Mouse (Mus musculus) neural tube, embryonic 11.5 days (tissue): ENCODE measurements around the gene Olfr155. TPM values are rescaled to one million over a fixed set of nuclear protein-coding genes. Genes with fewer than 3 reads are reported as not detected.

ENCODE experiments used
- ATAC-seq: fragments of 200-750 bp; cut with Nextera tagmentation; 2 replicates; pipeline ENCODE4 v1.8.0; 2017; ENCODE audit warnings: moderate number of reproducible peaks, mild to moderate bottlenecking, moderate TSS enrichment, moderate library complexity; ENCODE audit not compliant: insufficient read depth, low FRiP score, low TSS enrichment
- DNase-seq: peaks from one replicate; pipeline ENCODE4 v3.0.0-alpha.2; 2015; ENCODE audit warnings: low spot score
- H3K27ac ChIP-seq: fragments of 300-500 bp; sonication (generic); 2 replicates; pipeline ENCODE4 v1.5.1; 2014; ENCODE audit warnings: low read depth, mild to moderate bottlenecking, low read length
- H3K27me3 ChIP-seq: fragments of 300-500 bp; sonication (generic); 2 replicates; pipeline ENCODE4 v1.6.1; 2014; ENCODE audit warnings: mild to moderate bottlenecking, low read length, mixed read lengths; ENCODE audit not compliant: control insufficient read depth, insufficient read depth
- H3K36me3 ChIP-seq: fragments of 300-500 bp; sonication (generic); 2 replicates; pipeline ENCODE4 v1.6.1; 2014; ENCODE audit warnings: mild to moderate bottlenecking, low read length, moderate library complexity, mixed read lengths; ENCODE audit not compliant: control insufficient read depth, insufficient read depth
- H3K4me1 ChIP-seq: fragments of 300-500 bp; sonication (generic); 2 replicates; pipeline ENCODE4 v1.6.1; 2014; ENCODE audit warnings: low read length, mixed read lengths; ENCODE audit not compliant: control insufficient read depth, insufficient read depth
- H3K4me2 ChIP-seq: fragments of 300-500 bp; sonication (generic); 2 replicates; pipeline ENCODE4 v1.6.1; 2014; ENCODE audit warnings: low read depth, mild to moderate bottlenecking, moderate library complexity
- H3K4me3 ChIP-seq: fragments of 300-500 bp; sonication (generic); 2 replicates; pipeline ENCODE4 v1.5.1; 2014; ENCODE audit warnings: low read depth, low read length
- H3K9ac ChIP-seq: fragments of 300-500 bp; sonication (generic); 2 replicates; pipeline ENCODE4 v1.6.1; 2014; ENCODE audit warnings: mild to moderate bottlenecking, low read length
- H3K9me3 ChIP-seq: fragments of 300-500 bp; sonication (generic); 2 replicates; pipeline ENCODE4 v1.6.1; 2016; ENCODE audit warnings: low read length; ENCODE audit not compliant: control insufficient read depth
- WGBS: fragments of 180-500 bp; shearing (Covaris S2); extraction: QIAGEN DNeasy Blood & Tissue Kit; methylation state at CpG from one replicate; pipeline ENCODE4 v1.1.7; 2014; 5-methylcytosine and 5-hydroxymethylcytosine counted together
- polyA plus RNA-seq: library from polyadenylated mRNA; unstranded; fragments of >200 nt; fragmentation: Nextera tagmentation; extraction: Ambion mirVana; gene quantifications from 2 replicates; pipeline ENCODE4 v1.2.1, GENCODE M21; 2014

The Olfr155 gene
- polyA plus RNA-seq, 1 experiment from 2014 or later: not detected

DNA sequence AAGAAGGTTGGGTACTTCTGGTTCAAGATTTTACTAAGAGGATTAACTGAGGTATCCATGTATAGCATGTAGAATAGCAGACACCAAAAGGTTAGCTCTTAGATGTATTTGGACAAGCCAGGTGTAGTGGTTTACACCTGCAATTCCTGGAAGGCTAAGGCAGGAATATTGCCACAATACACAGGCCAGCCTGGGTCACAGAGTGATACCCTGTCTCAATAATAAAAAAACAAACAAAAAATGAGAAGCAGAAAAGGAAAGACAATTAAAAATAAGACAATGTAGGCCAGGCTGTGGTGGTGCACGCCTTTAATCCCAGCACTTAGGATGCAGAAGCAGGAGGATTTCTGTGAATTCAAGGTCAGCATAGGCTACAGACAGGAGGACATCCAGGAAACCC lies 25.9 kb downstream of the Olfr155 start:
- Histone ChIP-seq H3K36me3 (no peaks in the 10 kb centered on the region), H3K9ac (no peak overlapping the region), H3K4me1 (no peaks in the 10 kb centered on the region), H3K9me3 (no peaks in the 10 kb centered on the region), H3K27ac (no peak overlapping the region), H3K4me2 (no peak overlapping the region), H3K4me3 (no peak overlapping the region), H3K27me3 (no peaks in the 10 kb centered on the region)
- DNase-seq (no peak), ATAC-seq (no peak)
- WGBS: 95% methylated on average over 1 of the region's 1 CpGs

DNA sequence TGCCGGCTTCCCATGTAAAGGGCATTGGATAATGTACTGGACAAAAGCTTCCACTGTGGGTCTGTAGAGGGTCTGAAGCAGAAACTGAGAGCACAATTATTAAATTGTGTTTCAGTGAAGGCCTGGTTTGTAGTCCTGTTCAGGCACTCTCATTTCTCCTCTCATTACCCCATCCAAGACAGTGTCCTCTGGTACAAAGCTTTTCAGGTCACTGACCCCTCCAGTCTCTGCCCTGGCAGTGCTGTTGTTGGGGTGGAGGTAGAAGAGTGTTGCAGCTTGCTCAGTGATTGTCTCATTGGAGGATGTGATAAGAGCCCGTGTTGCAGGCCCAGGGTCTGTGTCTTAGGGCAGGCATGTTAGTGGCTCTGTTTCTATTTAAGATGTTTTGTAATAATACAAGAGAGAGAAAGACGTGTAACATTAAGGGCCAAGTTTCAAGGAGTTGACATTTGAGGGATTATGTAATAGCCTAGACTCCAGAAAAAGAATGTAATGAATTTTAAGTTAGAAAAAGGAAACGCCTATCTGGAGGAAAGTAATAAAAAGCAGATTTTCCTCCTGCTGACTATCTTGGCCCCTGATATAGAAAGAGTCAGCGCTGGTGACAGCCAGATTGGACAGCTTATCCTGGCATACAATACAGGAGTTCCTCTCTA lies 26.9 kb downstream of the Olfr155 start:
- Histone ChIP-seq H3K27me3 (no peaks in the 10 kb centered on the region), H3K4me3 (no peak overlapping the region), H3K9ac (no peak overlapping the region), H3K4me1 (no peaks in the 10 kb centered on the region), H3K4me2 (no peak overlapping the region), H3K27ac (no peak overlapping the region), H3K9me3 (no peaks in the 10 kb centered on the region), H3K36me3 (no peaks in the 10 kb centered on the region)
- ATAC-seq (no peak), DNase-seq (no peak)
- WGBS: 68% methylated on average over 5 of the region's 5 CpGs

DNA sequence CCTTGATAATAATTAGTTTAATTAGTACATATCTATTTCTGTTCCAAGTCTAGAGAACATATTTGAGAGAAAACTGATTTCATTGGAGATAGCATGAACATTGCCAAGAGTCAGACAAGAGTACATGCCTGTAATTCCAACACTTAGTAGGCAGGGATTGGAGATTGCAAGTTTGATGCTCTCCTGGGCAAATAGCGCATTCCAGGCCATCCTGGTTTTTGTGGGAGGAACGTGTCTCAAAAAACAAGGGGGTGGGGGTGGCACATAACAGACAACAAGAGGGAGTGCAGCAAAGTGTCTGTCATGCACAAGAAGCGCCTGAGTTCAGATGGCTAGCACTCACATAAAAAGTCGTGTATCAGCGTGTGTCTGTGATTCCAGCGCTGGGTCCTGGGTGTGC lies 28.2 kb downstream of the Olfr155 start:
- Histone ChIP-seq H3K27me3 (no peaks in the 10 kb centered on the region), H3K36me3 (no peaks in the 10 kb centered on the region), H3K4me3 (no peak overlapping the region), H3K27ac (no peak overlapping the region), H3K4me1 (no peaks in the 10 kb centered on the region), H3K9me3 (no peaks in the 10 kb centered on the region), H3K4me2 (no peak overlapping the region), H3K9ac (no peak overlapping the region)
- DNase-seq (no peak), ATAC-seq (no peak)
- WGBS: 85% methylated on average over 6 of the region's 6 CpGs

DNA sequence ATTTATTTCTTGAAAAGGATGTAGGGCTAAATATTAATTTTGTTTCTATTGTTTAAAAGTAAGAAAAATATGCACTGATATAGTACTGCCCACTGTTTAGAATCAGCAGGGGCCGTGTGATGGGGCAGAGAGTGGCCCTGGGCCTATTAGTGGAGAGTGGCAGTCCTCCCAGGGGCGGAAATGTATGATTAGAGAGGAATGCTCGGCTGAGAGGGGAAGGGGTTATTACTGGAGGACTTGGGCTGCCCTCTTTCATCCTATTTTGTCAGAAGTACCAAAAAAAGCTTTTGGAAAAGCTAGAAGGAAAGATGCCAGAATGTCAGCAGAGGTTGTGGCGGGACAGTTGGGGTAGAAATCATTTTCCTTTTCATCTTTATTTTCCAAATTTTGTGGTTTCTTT lies 32.8 kb downstream of the Olfr155 start:
- Histone ChIP-seq H3K4me1 (no peaks in the 10 kb centered on the region), H3K4me3 (no peak overlapping the region), H3K9me3 (no peaks in the 10 kb centered on the region), H3K27ac (no peak overlapping the region), H3K36me3 (no peaks in the 10 kb centered on the region), H3K4me2 (no peak overlapping the region), H3K27me3 (no peaks in the 10 kb centered on the region), H3K9ac (no peak overlapping the region)
- WGBS: 41% methylated on average over 4 of the region's 4 CpGs
- DNase-seq (no peak), ATAC-seq (no peak)

DNA sequence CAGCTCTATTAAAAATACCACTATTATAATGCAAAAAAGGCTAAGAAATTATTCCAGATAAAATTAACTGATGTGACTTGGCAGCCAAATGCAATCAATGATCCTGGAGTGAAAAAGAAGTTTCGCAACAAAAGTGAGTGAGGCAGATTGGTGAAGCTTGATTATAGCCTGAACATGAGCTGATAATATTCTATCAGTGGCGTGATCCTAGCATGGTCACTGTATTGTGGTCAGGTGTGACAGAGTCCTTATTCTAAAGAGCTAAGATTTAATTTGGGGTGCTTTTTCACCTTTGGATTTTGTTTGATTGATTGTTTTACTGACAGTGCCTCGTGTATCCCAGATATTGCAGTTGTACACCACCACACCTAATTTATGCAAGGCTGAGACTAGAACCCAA lies 39.9 kb downstream of the Olfr155 start:
- H3K9ac ChIP-seq: no peak overlapping the region
- ATAC-seq (no peak), DNase-seq (no peak)
- no peak overlapping the region for H3K4me2 ChIP-seq
- no peaks in the 10 kb centered on the region for H3K36me3 ChIP-seq
- 87% methylated on average over 3 of the region's 3 CpGs for WGBS
- H3K4me3 ChIP-seq: no peak overlapping the region
- H3K4me1 ChIP-seq: no peaks in the 10 kb centered on the region
- H3K27me3 ChIP-seq: no peaks in the 10 kb centered on the region
- no peaks in the 10 kb centered on the region for H3K9me3 ChIP-seq
- H3K27ac ChIP-seq: no peak overlapping the region

DNA sequence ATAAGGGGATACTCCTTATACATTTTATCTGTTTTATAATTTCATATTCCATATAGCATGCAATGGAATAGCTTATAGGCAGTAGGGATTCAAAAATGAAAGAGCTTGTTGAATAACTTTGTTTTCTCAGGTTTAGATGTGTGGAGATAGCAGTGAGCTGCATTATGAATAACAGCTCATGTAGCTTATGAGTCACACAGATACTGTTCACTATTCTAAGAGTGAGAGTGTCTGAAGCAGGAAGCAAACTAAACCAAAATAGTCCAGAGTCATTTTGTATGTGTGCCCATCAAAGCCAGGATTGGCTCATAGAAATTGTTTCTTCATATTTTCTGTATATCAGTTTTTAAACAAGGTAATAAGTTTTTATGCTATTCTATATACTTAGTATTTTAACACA lies 45.8 kb downstream of the Olfr155 start:
- H3K4me1 ChIP-seq: no peaks in the 10 kb centered on the region
- H3K27me3 ChIP-seq: no peaks in the 10 kb centered on the region
- H3K27ac ChIP-seq: no peak overlapping the region
- DNase-seq: no peak
- no peak overlapping the region for H3K9ac ChIP-seq
- 0 out of 2 replicates have a peak, but pooled peaks cover 3% of the 10 kb centered on the region for H3K36me3 ChIP-seq
- H3K9me3 ChIP-seq: no peaks in the 10 kb centered on the region
- H3K4me2 ChIP-seq: no peak overlapping the region
- H3K4me3 ChIP-seq: no peak overlapping the region
- no peak for ATAC-seq

DNA sequence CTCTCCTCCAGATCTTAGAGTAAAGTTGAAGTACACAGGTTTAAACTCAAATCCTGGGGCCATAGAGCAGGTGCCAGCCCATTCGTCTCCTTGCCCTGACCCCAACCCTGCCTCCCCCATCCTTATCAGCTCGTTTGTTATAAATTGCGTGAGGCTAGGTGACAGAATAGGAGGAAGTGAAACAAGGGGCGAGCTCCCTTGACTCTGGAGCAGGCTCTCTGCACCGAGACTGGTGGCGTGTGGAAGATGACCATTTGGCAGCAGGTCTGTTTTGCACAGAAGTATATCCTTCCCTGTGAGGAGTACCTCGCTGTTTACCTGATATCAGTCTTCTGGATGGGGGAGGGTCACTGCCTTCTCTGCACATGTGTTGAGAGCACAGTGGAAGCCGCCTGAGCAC lies 47.8 kb downstream of the Olfr155 start:
- Histone ChIP-seq H3K9me3 (no peaks in the 10 kb centered on the region), H3K4me3 (no peak overlapping the region), H3K9ac (no peak overlapping the region), H3K4me1 (no peaks in the 10 kb centered on the region), H3K36me3 (0 out of 2 replicates have a peak, but pooled peaks cover 3% of the 10 kb centered on the region), H3K4me2 (no peak overlapping the region), H3K27ac (no peak overlapping the region), H3K27me3 (no peaks in the 10 kb centered on the region)
- DNase-seq (no peak), ATAC-seq (no peak)
- WGBS: 71% methylated on average over 8 of the region's 8 CpGs

DNA sequence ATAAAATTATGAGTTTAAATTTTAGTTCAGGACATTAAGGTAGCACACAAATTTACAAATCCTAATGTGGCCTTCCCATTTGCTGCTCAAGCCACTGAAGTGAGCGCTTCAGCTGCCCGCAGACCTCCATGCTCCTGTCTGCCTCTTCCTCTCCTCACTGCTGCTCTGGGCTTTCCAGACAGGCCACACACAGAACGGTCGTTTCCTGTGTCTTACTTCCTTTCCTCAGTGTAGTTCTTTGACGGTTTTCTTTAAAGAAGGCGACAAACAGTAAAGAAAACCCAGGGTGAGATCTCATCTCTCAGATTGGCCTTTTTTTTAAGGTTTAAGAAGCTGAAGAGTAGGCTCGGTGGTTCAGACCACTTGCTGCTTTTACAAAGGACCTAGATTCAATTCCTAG lies 52.3 kb downstream of the Olfr155 start:
- Histone ChIP-seq H3K36me3 (no peaks in the 10 kb centered on the region; the same call in 1 of the 2 replicates), H3K4me3 (no peak overlapping the region), H3K4me1 (no peaks in the 10 kb centered on the region), H3K27ac (no peak overlapping the region), H3K9ac (no peak overlapping the region), H3K4me2 (no peak overlapping the region), H3K27me3 (no peaks in the 10 kb centered on the region), H3K9me3 (no peaks in the 10 kb centered on the region)
- DNase-seq: no peak
- ATAC-seq: no peak
- WGBS: 81% methylated on average over 7 of the region's 7 CpGs

DNA sequence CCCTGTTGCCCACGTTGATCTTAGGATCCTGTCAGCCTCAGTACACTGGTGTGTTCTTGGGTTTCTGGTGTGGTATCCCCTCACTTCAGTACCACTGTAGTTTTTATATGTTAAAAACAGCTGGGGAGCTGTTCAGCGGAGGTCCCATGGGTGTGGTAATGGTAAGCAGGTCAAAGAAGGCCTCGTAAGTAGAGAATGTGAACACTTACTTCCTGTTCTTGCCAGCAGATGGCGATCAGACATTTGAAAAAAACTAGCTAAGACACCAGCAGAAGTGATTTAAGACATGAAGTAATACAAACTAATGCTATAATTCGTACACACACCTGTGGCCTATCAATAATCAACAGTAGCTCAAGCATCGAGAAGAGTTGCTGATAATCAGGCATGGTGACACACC lies 55.1 kb downstream of the Olfr155 start:
- ATAC-seq (no peak), DNase-seq (peak; percentile 45)
- WGBS: 33% methylated on average over 6 of the region's 6 CpGs
- Histone ChIP-seq H3K9me3 (no peaks in the 10 kb centered on the region), H3K27ac (no peak overlapping the region), H3K36me3 (peaks cover 5% of the 10 kb centered on the region), H3K27me3 (no peaks in the 10 kb centered on the region), H3K9ac (no peak overlapping the region), H3K4me2 (no peak overlapping the region), H3K4me1 (no peaks in the 10 kb centered on the region), H3K4me3 (no peak overlapping the region)
